Mouse (Mus musculus) heart, adult 2 months (tissue): ENCODE measurements at regions not wholly inside any gene's neighbourhood (a gene's known extent, or its start where the extent isn't known, plus 50 kb on each side); places are given as distances from the start of the nearest gene placed in this dataset.

Experiments used
- CTCF ChIP-seq: fragments of 200-600 bp; IDR thresholded peaks from 2 replicates; pipeline ENCODE4 v1.8.1; 2022; ENCODE audit warnings: antibody characterized with exemption, mild to moderate bottlenecking, moderate library complexity
- POLR2A ChIP-seq: fragments of 200-500 bp; IDR thresholded peaks from 2 replicates; pipeline ENCODE4 v1.6.1; 2011; ENCODE audit warnings: mild to moderate bottlenecking, low read depth, low read length, control low read depth; ENCODE audit not compliant: insufficient read depth

DNA sequence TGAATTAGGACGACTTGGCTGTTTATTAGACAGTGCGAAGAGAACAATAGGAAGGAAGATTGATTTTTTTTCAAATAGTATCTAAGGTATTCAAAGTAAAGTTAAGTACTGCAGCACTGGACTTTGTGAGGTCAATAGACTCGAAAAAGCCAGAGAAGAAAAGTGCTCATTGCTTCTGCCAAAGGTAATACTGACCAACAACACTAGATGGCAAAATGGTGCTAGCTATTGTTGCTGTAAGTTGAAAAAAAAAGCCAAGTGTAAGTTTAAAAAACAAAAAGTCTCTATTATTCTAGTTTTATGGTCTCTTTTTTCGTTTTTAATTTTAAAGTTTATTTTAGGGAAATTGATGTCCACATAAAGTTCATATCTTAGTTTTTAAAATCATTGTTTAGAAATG lies 63.9 kb upstream of the Mid1ip1 start:
- TF ChIP-seq POLR2A = no peak
- TF ChIP-seq CTCF = peak; percentile 75
